Mouse (Mus musculus): Measurements from ENCODE around the gene Lrriq1.

DNA sequence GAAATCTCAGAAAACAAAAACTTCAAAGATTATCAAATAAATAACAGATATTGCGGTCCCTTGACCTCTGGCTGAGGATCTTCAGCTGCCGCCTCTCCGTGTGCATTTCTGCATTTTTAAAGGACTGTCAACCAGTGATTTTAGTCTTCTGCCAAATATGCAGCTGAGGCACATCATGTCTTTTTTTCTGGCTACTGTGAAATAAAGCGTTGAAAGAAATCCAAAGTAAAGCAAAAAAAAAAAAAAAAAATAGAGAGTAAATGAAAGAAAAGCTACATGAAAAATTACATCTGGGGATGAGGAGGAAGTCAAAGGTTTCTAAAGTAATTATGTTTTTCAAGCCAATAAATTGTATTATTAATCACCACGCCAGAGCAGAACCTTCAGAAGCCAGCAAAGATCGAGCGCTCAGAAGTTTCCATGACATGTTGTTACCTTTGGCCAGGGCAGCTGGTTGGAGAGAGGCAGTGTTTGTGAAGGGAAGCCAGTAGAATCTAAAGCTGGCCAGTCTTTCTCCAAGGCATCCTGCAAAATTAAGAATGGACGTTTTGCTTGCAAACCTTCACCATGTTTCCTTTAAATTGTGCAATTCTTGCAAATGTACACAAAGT is 90.2 kb downstream of the Lrriq1 start:
- no peak for TF ChIP-seq POLR2A (IDR thresholded peaks at IDR 0.05; ENCODE audit: borderline replicate concordance, control insufficient read depth, low read depth, low read length)
- TF ChIP-seq CTCF (IDR thresholded peaks at IDR 0.05; ENCODE audit: control insufficient read depth, insufficient read depth, low read length): no peak
